Mouse (Mus musculus) ES-E14 (cell line): ENCODE measurements around the gene Nf1. TPM values are rescaled to one million over a fixed set of nuclear protein-coding genes. Genes with fewer than 3 reads are reported as not detected.

ENCODE experiments used
- DNase-seq: peaks from one replicate; pipeline ENCODE4 v3.0.0-alpha.2; 2013; ENCODE audit warnings: low read depth, low spot score
- H3K27ac ChIP-seq: 2 replicates; pipeline ENCODE4 v1.5.1; 2012; ENCODE audit warnings: low read depth, mild to moderate bottlenecking, low read length, moderate library complexity, mixed read lengths; ENCODE audit not compliant: poor library complexity, insufficient read depth, severe bottlenecking
- H3K36me3 ChIP-seq: 2 replicates; pipeline ENCODE4 v1.6.1; 2012; ENCODE audit warnings: mild to moderate bottlenecking, low read length, moderate library complexity, mixed read lengths; ENCODE audit not compliant: control insufficient read depth, poor library complexity, insufficient read depth, severe bottlenecking
- H3K4me1 ChIP-seq, 2 experiments: fragments of 150-350 bp in 1 of 2; sonication (generic) in 1 of 2; 2 replicates each; pipeline ENCODE4 v1.6.1; 2012; ENCODE audit warnings: low read length in 2 of 2, mild to moderate bottlenecking in 1 of 2, mixed read lengths in 1 of 2; ENCODE audit not compliant: control insufficient read depth in 2 of 2, insufficient read depth in 2 of 2, poor library complexity in 1 of 2
- H3K4me3 ChIP-seq, 2 experiments: fragments of 150-350 bp in 1 of 2; sonication (generic) in 1 of 2; 2 replicates each; pipeline ENCODE4 v1.5.1; 2012; ENCODE audit warnings: low read length in 2 of 2, low read depth in 1 of 2, mild to moderate bottlenecking in 1 of 2, mixed read lengths in 1 of 2; ENCODE audit not compliant: insufficient read depth in 1 of 2, poor library complexity in 1 of 2, severe bottlenecking in 1 of 2
- H3K9ac ChIP-seq: 2 replicates; pipeline ENCODE4 v1.6.1; 2012; ENCODE audit warnings: low read depth, mild to moderate bottlenecking, low read length, mixed read lengths; ENCODE audit not compliant: poor library complexity, insufficient read depth, severe bottlenecking
- H3K9me3 ChIP-seq: fragments of 150-350 bp; sonication (generic); 2 replicates; pipeline ENCODE4 v1.6.1; 2012; ENCODE audit warnings: low read depth, mild to moderate bottlenecking, low read length; ENCODE audit not compliant: control insufficient read depth, insufficient read depth
- CHD2 ChIP-seq: IDR thresholded peaks from 2 replicates; pipeline ENCODE4 v1.6.1; 2014; ENCODE audit warnings: mild to moderate bottlenecking, low read depth, low read length, inconsistent platforms
- HCFC1 ChIP-seq: IDR thresholded peaks from 2 replicates; pipeline ENCODE4 v1.6.1; 2012; ENCODE audit warnings: low read length, inconsistent platforms, borderline replicate concordance; ENCODE audit not compliant: insufficient read depth
- MAFK ChIP-seq: IDR thresholded peaks from 2 replicates; pipeline ENCODE4 v1.6.1; 2014; ENCODE audit warnings: mild to moderate bottlenecking, low read depth, low read length, inconsistent platforms; ENCODE audit not compliant: insufficient read depth
- ZC3H11A ChIP-seq: IDR thresholded peaks from 2 replicates; pipeline ENCODE4 v1.6.1; 2012; ENCODE audit warnings: low read depth, mild to moderate bottlenecking, inconsistent platforms, low read length, borderline replicate concordance
- ZNF384 ChIP-seq: IDR thresholded peaks from 2 replicates; pipeline ENCODE4 v1.6.1; 2012; ENCODE audit warnings: low read depth, low read length, inconsistent platforms
- in situ Hi-C, 2 experiments: fragments of 600-800 bp; cut with MboI; formaldehyde crosslinking; loops; one replicate each; pipeline ENCODE4 v1.15.1; 2025; ENCODE audit warnings: low sequenced_read_pairs in 2 of 2, inconsistent platforms in 1 of 2; ENCODE audit not compliant: unreplicated experiment in 2 of 2
- total RNA-seq: library from RNA; depleted of rRNA; stranded (reverse); fragments of 300-350 nt; gene quantifications from 2 replicates; pipeline ENCODE4 v1.2.3, GENCODE M21; 2012

Nf1 gene
- total RNA-seq, 1 experiment: 15.3 TPM

DNA sequence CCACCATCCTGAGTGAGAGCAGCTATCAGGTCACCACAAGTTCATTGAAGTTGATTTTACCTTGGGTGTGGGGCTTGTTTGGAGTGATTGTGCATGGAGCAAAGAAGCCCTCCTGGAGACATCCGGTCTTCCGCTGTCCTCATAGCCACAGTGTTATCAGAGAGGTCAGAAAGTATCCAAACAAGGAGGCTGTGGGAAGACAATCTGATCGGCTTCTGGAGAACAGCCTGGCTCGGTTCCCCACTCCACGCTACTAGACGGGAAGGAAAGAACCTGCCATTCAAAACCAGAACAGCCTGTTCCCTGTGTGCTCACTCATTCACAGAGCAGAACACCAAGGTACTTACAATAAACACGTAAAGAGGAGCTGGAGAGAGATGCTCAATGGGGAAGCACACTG lies 19.7 kb upstream of the Nf1 start:
- no peak for TF ChIP-seq HCFC1
- TF ChIP-seq MAFK: no peak
- TF ChIP-seq CHD2: no peak
- no peak for TF ChIP-seq ZNF384
- no peak for TF ChIP-seq ZC3H11A
- no peak overlapping the region for H3K9ac ChIP-seq
- no peak overlapping the region for H3K4me3 ChIP-seq
- peaks cover 1% of the 10 kb centered on the region in 2 experiments; a peak in 1 of 4 replicates for H3K4me1 ChIP-seq
- H3K27ac ChIP-seq: no peak overlapping the region
- DNase-seq: no peak
- H3K36me3 ChIP-seq: no peaks in the 10 kb centered on the region
- in situ Hi-C loops: no loop called here
- no peaks in the 10 kb centered on the region for H3K9me3 ChIP-seq

DNA sequence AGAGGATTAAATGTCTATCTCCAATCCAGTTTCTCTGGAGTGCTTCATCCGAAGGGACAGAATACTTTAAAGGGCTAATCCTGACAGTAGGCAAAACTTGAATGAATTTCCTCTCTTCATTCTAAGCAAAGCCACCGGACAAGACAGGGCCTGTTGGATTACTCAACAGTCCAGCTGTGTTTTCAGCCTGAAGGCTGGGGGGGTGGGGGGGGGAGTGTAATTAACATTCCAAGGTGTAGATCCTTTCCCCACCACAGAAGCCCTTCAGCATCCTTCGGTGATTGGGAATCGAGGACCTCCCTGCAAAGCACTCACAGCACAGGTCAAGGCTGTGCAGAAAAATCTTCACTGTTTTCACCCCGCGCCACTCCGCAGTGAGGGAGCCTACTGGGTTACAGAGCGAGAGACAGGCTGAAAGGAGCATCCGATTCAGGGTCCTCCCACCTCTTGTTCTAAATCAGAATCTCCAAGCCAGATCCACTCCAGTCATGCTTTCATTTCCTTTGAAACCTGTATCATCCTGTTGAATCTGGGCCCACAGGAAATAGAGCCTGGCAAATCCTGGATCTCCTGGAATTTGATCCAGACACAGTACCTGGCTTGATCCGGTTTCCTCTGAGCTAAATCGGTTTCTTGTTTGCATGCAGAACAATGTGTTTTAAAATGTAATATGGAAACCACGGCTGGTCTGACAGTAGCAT lies 15.4 kb upstream of the Nf1 start:
- Histone ChIP-seq H3K27ac (peak overlapping the region; percentile 34; the same call in 1 of the 2 replicates), H3K36me3 (no peaks in the 10 kb centered on the region), H3K9ac (no peak overlapping the region), H3K9me3 (no peaks in the 10 kb centered on the region), H3K4me3 (no peak overlapping the region), H3K4me1 (peaks cover 1 to 10% of the 10 kb centered on the region in 2 experiments; a peak in 1 of 4 replicates)
- TF ChIP-seq MAFK: no peak
- TF ChIP-seq HCFC1: no peak
- no peak for TF ChIP-seq CHD2
- TF ChIP-seq ZNF384: no peak
- TF ChIP-seq ZC3H11A: no peak
- peak; percentile 41 for DNase-seq
- in situ Hi-C loops: no loop called here

DNA sequence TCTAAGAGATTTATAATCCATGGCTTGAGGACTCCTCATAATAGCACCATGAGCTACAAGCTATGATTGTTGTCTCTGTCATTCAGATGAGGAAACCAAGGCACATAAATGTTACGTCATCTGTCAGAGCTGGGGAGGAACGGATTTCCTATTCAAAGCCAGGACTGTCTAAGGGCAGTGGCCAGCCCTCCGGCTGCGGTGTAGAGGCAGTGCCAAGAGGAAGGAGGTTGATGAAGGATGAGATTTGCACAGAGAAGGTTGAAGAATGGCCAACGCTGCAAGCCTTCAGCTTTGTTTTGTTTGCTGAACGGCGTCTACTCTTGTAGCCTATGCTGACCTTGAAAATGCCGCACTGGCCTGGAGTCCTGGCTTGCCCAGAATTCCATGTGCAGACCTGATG lies 13.8 kb upstream of the Nf1 start:
- DNase-seq: no peak
- peaks cover 0 to 9% of the 10 kb centered on the region in 2 experiments; a peak in 1 of 4 replicates for H3K4me1 ChIP-seq
- in situ Hi-C loops: no loop called here
- H3K9ac ChIP-seq: no peak overlapping the region
- no peaks in the 10 kb centered on the region for H3K9me3 ChIP-seq
- H3K4me3 ChIP-seq: no peak overlapping the region
- H3K36me3 ChIP-seq: no peaks in the 10 kb centered on the region
- TF ChIP-seq MAFK: no peak
- TF ChIP-seq ZNF384: no peak
- TF ChIP-seq ZC3H11A: no peak
- no peak for TF ChIP-seq HCFC1
- no peak for TF ChIP-seq CHD2
- no peak overlapping the region for H3K27ac ChIP-seq

DNA sequence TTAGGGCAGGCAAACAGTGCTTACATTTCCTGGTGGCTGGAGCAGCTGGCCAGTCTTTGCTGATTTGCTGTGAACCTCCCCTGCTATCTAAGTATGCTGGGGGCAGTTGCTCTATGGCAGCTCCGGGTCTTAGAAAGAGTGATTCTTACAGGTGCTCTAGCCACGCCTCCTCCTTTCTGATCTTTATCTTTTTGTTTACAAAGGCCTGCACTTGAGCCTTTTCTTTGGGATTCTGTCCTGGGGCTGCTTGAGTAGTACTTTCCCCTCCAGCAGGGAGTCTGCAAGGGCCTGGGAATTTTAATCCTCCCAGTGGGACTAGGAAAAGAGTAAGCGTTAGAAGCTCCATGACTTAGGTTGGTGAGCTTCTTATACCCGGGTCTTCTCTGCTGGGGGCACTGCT lies 12.4 kb upstream of the Nf1 start:
- H3K9ac ChIP-seq: no peak overlapping the region
- in situ Hi-C loops: no loop called here
- peak overlapping the region; percentile 67 for H3K27ac ChIP-seq
- TF ChIP-seq ZNF384 (no peak), CHD2 (no peak), ZC3H11A (no peak), HCFC1 (no peak), MAFK (no peak)
- H3K9me3 ChIP-seq: no peaks in the 10 kb centered on the region
- no peaks in the 10 kb centered on the region for H3K36me3 ChIP-seq
- peaks cover 0 to 9% of the 10 kb centered on the region in 2 experiments; a peak in 1 of 4 replicates for H3K4me1 ChIP-seq
- H3K4me3 ChIP-seq: no peak overlapping the region
- DNase-seq: peak; percentile 77
